Mouse (Mus musculus) bone marrow macrophage, adult 2 months (primary cell): ENCODE measurements around the gene Mrps15.

Source experiments
- CTCF ChIP-seq: IDR thresholded peaks from 2 replicates; pipeline ENCODE4 v1.5.1; 2012; ENCODE audit warnings: low read depth, mild to moderate bottlenecking, low read length, moderate library complexity
- POLR2A ChIP-seq: IDR thresholded peaks from 2 replicates; pipeline ENCODE4 v1.6.1; 2012; ENCODE audit warnings: mild to moderate bottlenecking, low read depth, low read length, borderline replicate concordance

- TF ChIP-seq CTCF (no peak), POLR2A (no peak)
Observed at GRCm38 (mm10) chr4:126065241-126065640, 18.5 kb downstream of the Mrps15 start.
